Mouse (Mus musculus) spleen, postnatal 36 days (tissue): ENCODE results near the gene Tunar.

Experiments
- DNase-seq, 2 experiments: peaks; one replicate each; pipeline ENCODE4 v3.0.0; 2022; ENCODE audit warnings: low spot score in 2 of 2, mixed read lengths in 1 of 2

Gene Tunar

DNA sequence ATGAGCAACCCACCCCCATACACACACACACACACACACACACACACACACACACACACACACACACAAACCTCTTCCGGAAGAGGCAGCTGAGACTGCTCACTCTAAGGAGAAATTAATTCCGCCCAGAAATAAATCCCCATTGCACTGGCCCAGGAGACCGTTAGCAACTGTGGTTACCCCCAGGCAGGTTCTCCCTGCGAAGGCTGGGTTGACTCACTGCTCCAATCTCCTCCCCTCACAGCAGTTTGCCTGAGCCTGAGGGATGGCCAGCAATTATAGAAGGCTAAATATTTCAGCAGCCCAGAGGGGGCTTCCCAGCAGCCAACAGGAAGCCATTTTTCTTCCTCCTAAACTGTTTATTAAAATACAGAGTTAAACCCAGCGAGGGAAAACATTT is 64.5 kb downstream of the Tunar start:
- no peak for DNase-seq

DNA sequence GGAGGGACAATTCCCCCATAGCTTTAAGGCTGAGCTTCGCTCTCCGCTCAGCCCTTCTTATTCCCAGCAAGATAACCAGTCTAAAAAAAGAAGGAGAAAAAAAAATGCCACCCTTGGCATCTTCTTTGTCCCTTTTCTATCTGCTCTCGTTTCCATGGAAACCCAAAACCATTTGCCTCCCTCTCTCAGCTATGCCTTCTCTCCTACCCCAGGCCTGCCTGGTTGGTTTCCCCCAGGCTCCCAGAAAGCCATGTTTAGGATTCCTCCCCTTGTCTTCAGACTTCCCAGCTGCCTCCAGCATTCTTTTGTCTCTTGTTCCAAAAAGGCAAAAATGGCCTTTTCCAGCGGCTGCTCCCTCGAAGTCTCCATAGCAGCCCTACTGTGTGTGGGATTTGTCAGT is 70.1 kb downstream of the Tunar start:
- no peak for DNase-seq

DNA sequence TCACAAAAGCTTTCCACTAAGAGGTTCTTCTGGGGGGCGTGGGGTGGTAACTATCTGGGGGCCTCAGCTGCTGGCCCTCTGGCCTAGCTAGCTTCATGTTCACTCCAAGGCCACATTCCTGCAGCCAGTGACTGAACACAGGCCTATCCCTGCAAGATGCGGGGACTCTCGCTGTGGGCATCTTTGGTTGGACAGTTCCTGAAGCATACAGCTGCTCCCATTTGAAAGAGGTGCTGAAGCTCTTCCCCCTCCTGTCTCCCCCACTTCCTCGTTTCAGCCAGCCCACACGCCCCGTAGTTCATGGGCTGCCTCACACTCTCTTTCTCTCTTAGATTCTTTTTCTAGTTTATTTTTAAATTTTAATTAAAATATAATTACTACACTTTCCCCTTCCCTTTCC is 72.3 kb downstream of the Tunar start:
- no peak for DNase-seq

- no peak for DNase-seq
These were observed 80.2 kb downstream of the Tunar start for GRCm38 (mm10) chr12:105413909-105414308.

DNA sequence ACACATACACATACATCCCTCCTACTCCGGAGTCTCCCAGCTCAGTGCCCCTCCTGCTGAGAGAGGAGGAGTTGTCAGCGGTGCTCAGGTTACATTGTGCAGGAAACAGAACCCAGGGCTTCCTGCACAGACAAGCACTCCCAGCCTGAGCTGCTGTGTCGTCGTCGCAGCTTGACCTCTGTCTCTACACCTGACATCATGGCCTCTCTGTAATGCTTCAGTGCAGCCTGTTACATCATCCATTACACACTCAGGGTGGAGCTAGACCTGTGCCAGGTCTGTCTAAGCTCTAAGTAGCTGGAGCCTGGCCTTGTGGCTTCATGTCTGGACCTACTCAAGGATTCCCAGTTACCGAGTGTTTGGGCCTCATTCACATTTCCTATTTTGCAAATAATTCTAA is 86.8 kb downstream of the Tunar start:
- DNase-seq = no peak

GRCm38 (mm10) chr12:105426541-105426940 is 92.9 kb downstream of the Tunar start:
- DNase-seq = no peak

DNA sequence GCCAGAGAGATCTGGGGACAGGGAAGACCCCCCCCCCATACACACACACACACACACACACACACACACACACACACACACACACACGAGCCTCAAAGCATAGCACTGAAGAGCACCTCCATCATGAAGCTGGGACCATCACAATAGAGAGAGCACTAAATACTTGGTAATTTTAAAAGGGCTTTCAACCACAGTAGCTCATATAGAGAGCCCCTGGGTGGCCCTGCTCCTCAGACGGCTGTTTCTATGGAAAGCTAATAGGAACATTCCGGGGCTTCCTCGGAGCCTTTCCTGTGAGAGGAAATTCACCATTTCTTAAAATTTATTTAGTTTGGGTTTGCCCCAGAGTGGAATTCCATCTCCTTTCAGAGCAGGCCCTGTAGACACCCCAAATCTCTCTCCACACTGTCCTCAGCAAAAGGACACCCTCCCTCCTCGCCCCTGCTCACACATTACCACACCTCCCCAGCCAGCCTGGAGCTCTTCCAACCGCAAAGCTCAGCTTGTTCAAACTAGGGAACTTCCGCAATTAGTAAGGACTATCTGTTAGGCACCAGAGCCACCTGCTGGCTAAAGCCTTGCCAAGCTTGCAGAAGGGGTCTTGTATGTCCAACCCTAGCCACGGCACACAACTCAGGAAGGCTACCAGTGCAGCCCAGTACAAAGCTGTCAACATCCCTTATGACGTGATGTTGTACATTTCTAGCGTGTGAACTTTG is 93.5 kb downstream of the Tunar start:
- DNase-seq = peak in 1 of 2 experiments; percentile 19

DNA sequence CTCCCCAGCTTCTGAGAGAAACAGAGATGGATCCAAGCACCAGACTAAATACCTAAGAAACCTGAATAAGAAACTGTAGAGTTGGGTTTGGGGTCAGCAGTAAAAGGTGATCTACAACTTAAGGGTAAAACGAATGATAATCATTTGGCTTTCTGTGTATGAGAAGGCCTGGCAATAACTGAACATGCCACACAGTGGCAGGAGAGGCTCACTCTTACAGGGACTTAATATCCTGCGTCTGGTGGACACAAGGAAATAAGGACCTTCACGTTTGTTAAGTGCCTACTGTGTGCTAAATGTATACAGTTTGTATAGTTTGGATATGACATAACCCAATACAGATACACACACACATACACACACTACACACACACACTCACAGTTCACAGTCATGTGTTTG is 98.2 kb downstream of the Tunar start:
- no peak for DNase-seq

- no peak for DNase-seq
These were observed 99.1 kb downstream of the Tunar start for GRCm38 (mm10) chr12:105432807-105433206.
